Mouse (Mus musculus): ENCODE measurements around the gene Nphp4. TPM values are rescaled to one million over a fixed set of nuclear protein-coding genes. Genes with fewer than 3 reads are reported as not detected.

The Nphp4 gene
- polyA plus RNA-seq, 1 experiment from 2014 or later = 1.7 TPM

DNA sequence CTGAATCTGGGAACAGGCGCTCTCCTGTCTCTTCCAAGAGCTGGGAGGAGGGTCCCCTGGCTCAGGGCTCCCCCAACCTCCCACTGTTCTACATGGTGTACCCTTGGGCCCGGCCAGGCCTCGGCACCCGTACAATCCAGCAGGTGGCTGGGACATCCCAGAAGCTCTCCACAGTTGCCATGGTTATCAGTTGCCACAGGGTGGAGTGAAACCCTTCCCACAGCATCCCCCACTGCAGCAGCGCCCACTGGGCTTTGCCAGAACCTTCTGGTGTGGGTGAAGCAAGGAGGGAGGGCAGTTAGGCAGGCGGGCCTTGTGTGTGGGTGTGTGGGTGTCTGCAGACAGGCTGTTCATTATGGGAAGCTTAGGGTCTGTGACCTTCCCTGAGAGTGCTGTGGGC lies 8.6 kb upstream of the Nphp4 start:
- 79% methylated on average over 6 of the region's 6 CpGs for WGBS
- Histone ChIP-seq H3K27me3 (replicated peaks; ENCODE audit: control insufficient read depth, insufficient read depth, low read length) (no peaks in the 10 kb centered on the region), H3K9me3 (ENCODE audit: control insufficient read depth, low read length) (peaks cover 11% of the 10 kb centered on the region; the same call in 1 of the 2 replicates), H3K36me3 (ENCODE audit: control insufficient read depth, insufficient read depth, low read length) (no peaks in the 10 kb centered on the region), H3K9ac (ENCODE audit: low read depth, low read length) (no peak overlapping the region), H3K4me1 (ENCODE audit: control insufficient read depth, insufficient read depth, low read length) (no peaks in the 10 kb centered on the region), H3K27ac (ENCODE audit: low read length) (no peak overlapping the region), H3K4me2 (ENCODE audit: low read depth, low read length) (no peak overlapping the region), H3K4me3 (ENCODE audit: low read length) (no peak overlapping the region)
- ATAC-seq = no peak

DNA sequence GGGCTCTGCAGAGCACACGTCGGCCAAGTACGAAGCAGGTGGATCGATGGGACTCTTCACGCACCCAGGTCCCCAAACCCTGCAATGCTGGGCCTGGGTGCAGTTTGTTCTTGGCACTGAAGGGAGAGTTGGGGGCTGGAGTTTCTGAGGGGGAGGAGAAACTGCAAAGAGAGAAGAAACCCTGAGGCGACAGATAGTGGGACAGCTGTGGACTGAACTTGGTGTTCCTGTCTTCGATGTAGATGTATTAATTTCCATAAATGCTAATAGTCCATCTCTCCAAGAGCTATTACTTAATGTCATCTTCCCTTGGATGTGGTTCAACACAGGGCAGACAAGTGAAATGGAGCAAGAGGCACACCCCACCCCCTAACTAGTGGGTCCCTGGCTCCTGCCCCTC lies 565 bp upstream of the Nphp4 start:
- ATAC-seq = no peak
- Histone ChIP-seq H3K4me3 (ENCODE audit: low read length) (no peak overlapping the region), H3K36me3 (ENCODE audit: control insufficient read depth, insufficient read depth, low read length) (no peaks in the 10 kb centered on the region), H3K9me3 (ENCODE audit: control insufficient read depth, low read length) (peaks cover 11% of the 10 kb centered on the region; the same call in 1 of the 2 replicates), H3K4me1 (ENCODE audit: control insufficient read depth, insufficient read depth, low read length) (peaks cover 13% of the 10 kb centered on the region), H3K4me2 (ENCODE audit: low read depth, low read length) (no peak overlapping the region), H3K27ac (ENCODE audit: low read length) (no peak overlapping the region), H3K27me3 (replicated peaks; ENCODE audit: control insufficient read depth, insufficient read depth, low read length) (peaks cover 12% of the 10 kb centered on the region), H3K9ac (ENCODE audit: low read depth, low read length) (no peak overlapping the region)
- WGBS = 88% methylated on average over 7 of the region's 7 CpGs

DNA sequence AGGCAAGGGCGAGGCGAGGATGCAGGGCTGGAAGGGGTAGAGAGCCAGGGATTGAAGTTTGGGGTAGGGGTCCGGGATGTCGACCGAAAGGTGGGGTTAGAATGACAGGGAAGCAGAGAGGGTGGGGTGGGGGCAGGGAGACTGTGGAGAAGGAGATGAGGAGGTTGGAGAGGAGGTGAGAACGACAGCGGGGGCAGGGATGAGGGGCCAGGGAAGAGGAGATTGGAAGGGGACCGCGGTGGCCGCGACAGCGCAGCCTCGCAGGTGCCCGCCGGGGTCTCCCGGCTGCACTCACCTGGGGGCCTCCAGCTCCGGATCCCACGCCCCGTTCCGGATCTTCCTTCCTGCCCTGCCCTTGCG lies 580 bp downstream of the Nphp4 start:
- H3K27ac ChIP-seq (ENCODE audit: low read length) = no peak overlapping the region
- peak overlapping the region; percentile 80 for H3K4me3 ChIP-seq (ENCODE audit: low read length)
- H3K9ac ChIP-seq (ENCODE audit: low read depth, low read length) = peak overlapping the region; percentile 55
- peaks cover 12% of the 10 kb centered on the region for H3K27me3 ChIP-seq (replicated peaks; ENCODE audit: control insufficient read depth, insufficient read depth, low read length)
- peaks cover 13% of the 10 kb centered on the region for H3K4me1 ChIP-seq (ENCODE audit: control insufficient read depth, insufficient read depth, low read length)
- H3K36me3 ChIP-seq (ENCODE audit: control insufficient read depth, insufficient read depth, low read length) = no peaks in the 10 kb centered on the region
- 0% methylated on average over 19 of the region's 21 CpGs for WGBS
- peaks cover 7% of the 10 kb centered on the region; the same call in 1 of the 2 replicates for H3K9me3 ChIP-seq (ENCODE audit: control insufficient read depth, low read length)
- H3K4me2 ChIP-seq (ENCODE audit: low read depth, low read length) = peak overlapping the region; percentile 88
- no peak; the same call in 1 of the 2 replicates for ATAC-seq

DNA sequence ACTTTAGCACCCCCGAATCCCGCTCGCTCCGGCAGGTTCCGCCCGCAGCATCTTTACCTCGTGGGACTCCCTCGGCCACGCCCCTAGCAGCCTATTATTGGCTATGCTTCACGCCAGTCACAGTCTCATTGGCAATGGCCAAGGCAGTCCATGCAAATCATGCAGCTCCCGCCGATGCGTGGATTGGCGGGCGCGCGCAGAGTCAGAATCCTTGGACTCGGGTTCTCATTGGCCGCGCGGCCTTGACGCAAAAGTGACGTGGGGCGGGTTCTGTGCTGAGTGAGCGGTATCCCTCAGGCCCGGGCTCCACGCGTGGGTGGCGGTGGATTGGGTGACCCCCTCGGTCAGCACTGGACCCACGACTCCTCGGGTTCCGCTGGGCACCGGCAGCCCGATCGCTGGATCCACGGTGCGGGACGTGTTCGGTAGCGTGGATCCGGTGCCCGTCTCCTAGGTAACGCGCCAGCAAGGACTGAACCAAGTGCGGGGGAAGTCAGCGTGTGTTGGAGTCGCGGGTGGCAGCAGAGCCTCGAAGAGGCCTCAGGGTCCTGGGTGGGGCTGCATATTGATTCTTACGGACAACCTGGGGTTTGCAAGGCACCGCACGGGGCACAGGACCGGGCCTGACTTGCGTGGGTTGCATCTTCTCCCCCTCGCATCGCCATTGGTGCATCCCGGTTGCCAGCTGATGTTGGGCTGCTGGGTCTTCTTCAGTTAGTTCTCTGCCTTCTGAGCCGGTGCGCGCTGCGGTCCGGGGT lies 1.1 kb downstream of the Nphp4 start, which contains the start of gene Kcnab2:
Kcnab2 (minus strand) TSS at position 406 of the 758 bp plus-strand sequence.
- WGBS = under 1% methylated on average over 63 of the region's 63 CpGs
- Histone ChIP-seq H3K27ac (ENCODE audit: low read length) (peak within 1 kb of the TSS; percentile 35; the same call in 1 of the 2 replicates), H3K4me3 (ENCODE audit: low read length) (peak within 1 kb of the TSS; percentile 80), H3K36me3 (ENCODE audit: control insufficient read depth, insufficient read depth, low read length) (no peaks in the 10 kb centered on the region), H3K9ac (ENCODE audit: low read depth, low read length) (peak within 1 kb of the TSS; percentile 75), H3K9me3 (ENCODE audit: control insufficient read depth, low read length) (0 out of 2 replicates have a peak, but pooled peaks cover 3% of the 10 kb centered on the region), H3K27me3 (replicated peaks; ENCODE audit: control insufficient read depth, insufficient read depth, low read length) (peaks cover 12% of the 10 kb centered on the region), H3K4me2 (ENCODE audit: low read depth, low read length) (peak within 1 kb of the TSS; percentile 88), H3K4me1 (ENCODE audit: control insufficient read depth, insufficient read depth, low read length) (peaks cover 13% of the 10 kb centered on the region)
- peak; percentile 99 for ATAC-seq

DNA sequence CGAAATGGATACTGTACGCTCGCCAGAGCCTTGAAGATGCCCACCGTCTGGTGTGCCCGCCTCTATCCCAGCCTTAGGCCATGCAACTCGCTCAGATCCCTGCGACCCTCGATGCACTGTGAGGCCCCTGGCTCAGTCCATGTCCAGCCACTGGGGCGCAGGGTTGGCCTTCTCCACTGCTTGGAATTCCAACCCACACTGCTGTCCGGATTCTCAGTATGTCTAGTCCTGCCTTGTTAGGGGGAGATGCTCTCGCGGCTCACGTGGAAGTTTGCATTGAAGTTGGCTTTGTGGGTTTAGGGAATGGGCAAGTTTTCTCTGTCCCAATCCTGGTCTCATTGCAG lies 1.7 kb downstream of the Nphp4 start:
- peak overlapping the region; percentile 88 for H3K4me2 ChIP-seq (ENCODE audit: low read depth, low read length)
- ATAC-seq = peak; percentile 33
- under 1% methylated on average over 13 of the region's 13 CpGs for WGBS

DNA sequence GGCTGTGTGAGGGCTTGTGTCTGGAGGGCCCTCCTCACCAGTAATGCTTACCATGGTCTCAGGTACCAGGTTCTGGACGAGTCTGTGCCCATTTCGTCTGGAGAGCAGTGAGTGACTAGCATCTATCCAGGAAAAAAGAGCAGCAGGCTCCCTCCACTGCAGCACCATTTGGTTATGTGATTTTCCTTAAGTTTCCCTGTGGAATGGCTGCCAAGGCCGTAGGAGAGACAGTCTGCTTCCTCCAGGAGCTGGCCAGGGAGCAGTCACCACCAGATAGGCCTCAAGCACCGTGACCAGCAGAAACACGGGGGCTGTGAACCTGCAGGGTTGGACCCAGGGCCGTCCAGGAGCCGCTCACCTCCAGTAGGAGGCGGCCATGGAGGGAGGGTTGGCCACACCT lies 3.9 kb downstream of the Nphp4 start:
- no peak overlapping the region for H3K27ac ChIP-seq (ENCODE audit: low read length)
- 42% methylated on average over 8 of the region's 8 CpGs for WGBS
- no peak overlapping the region for H3K9ac ChIP-seq (ENCODE audit: low read depth, low read length)
- H3K4me1 ChIP-seq (ENCODE audit: control insufficient read depth, insufficient read depth, low read length) = peaks cover 13% of the 10 kb centered on the region
- H3K36me3 ChIP-seq (ENCODE audit: control insufficient read depth, insufficient read depth, low read length) = no peaks in the 10 kb centered on the region
- no peak overlapping the region for H3K4me2 ChIP-seq (ENCODE audit: low read depth, low read length)
- no peaks in the 10 kb centered on the region for H3K9me3 ChIP-seq (ENCODE audit: control insufficient read depth, low read length)
- peaks cover 12% of the 10 kb centered on the region for H3K27me3 ChIP-seq (replicated peaks; ENCODE audit: control insufficient read depth, insufficient read depth, low read length)
- ATAC-seq = no peak
- no peak overlapping the region for H3K4me3 ChIP-seq (ENCODE audit: low read length)

More for the DNA sequence above, 1.7 kb downstream of the Nphp4 start:
- peaks cover 12% of the 10 kb centered on the region for H3K27me3 ChIP-seq (replicated peaks; ENCODE audit: control insufficient read depth, insufficient read depth, low read length)
- H3K27ac ChIP-seq (ENCODE audit: low read length) = 0 out of 2 replicates have a peak overlapping the region, but pooled peaks have one; percentile 35
- peak overlapping the region; percentile 80 for H3K4me3 ChIP-seq (ENCODE audit: low read length)
- peak overlapping the region; percentile 75 for H3K9ac ChIP-seq (ENCODE audit: low read depth, low read length)
- H3K36me3 ChIP-seq (ENCODE audit: control insufficient read depth, insufficient read depth, low read length) = no peaks in the 10 kb centered on the region
- H3K9me3 ChIP-seq (ENCODE audit: control insufficient read depth, low read length) = no peaks in the 10 kb centered on the region
- peaks cover 13% of the 10 kb centered on the region for H3K4me1 ChIP-seq (ENCODE audit: control insufficient read depth, insufficient read depth, low read length)

DNA sequence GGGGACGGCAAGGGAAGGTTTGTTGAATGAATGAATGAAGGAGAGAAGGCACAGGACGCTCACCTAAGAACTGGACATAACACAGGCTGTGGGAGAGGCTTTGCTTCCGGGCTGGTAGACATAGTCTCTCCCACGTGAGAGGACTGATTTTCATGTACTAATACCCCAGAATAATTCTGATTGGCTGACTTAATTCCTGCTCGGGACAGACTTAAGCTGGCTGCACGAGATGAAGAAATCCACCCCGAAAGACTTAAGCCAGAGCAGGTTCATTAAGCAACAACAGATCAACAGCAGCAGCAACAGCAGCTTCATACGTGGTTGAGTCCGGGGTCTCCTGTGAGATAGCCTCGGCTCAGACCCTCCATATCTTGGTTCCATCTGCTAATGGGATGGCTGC lies 11.5 kb downstream of the Nphp4 start:
- ATAC-seq = no peak

DNA sequence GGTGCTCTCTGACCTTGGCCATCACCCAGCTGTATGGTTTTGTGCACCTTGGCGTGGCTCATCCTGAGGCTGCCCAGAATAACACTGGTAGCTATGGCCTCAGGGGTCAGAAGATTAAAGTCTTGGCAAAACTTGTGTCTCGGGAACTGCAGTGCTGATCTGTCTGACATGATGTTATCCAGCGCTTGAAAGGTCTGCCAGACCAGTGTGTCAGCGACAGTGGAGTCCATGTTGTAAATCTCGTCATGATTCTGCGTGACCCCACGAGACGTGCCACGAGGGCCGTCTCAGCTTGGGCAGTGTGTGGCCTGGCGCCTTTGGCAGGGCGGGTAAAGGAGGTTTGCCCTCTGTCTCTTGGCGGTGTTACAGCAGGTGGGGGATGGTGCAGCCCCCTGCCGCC lies 13.8 kb downstream of the Nphp4 start:
- H3K9ac ChIP-seq (ENCODE audit: low read depth, low read length) = no peak overlapping the region
- no peak overlapping the region for H3K4me2 ChIP-seq (ENCODE audit: low read depth, low read length)
- no peaks in the 10 kb centered on the region for H3K36me3 ChIP-seq (ENCODE audit: control insufficient read depth, insufficient read depth, low read length)
- ATAC-seq = no peak
- H3K4me1 ChIP-seq (ENCODE audit: control insufficient read depth, insufficient read depth, low read length) = no peaks in the 10 kb centered on the region
- WGBS = 75% methylated on average over 14 of the region's 14 CpGs
- H3K27ac ChIP-seq (ENCODE audit: low read length) = no peak overlapping the region
- no peaks in the 10 kb centered on the region for H3K27me3 ChIP-seq (replicated peaks; ENCODE audit: control insufficient read depth, insufficient read depth, low read length)
- no peaks in the 10 kb centered on the region for H3K9me3 ChIP-seq (ENCODE audit: control insufficient read depth, low read length)
- no peak overlapping the region for H3K4me3 ChIP-seq (ENCODE audit: low read length)

More for the DNA sequence above, 11.5 kb downstream of the Nphp4 start:
- Histone ChIP-seq H3K9ac (ENCODE audit: low read depth, low read length) (no peak overlapping the region), H3K36me3 (ENCODE audit: control insufficient read depth, insufficient read depth, low read length) (no peaks in the 10 kb centered on the region), H3K27ac (ENCODE audit: low read length) (no peak overlapping the region), H3K4me3 (ENCODE audit: low read length) (no peak overlapping the region), H3K9me3 (ENCODE audit: control insufficient read depth, low read length) (no peaks in the 10 kb centered on the region), H3K27me3 (replicated peaks; ENCODE audit: control insufficient read depth, insufficient read depth, low read length) (no peaks in the 10 kb centered on the region), H3K4me2 (ENCODE audit: low read depth, low read length) (no peak overlapping the region), H3K4me1 (ENCODE audit: control insufficient read depth, insufficient read depth, low read length) (no peaks in the 10 kb centered on the region)
- WGBS = 84% methylated on average over 10 of the region's 10 CpGs

DNA sequence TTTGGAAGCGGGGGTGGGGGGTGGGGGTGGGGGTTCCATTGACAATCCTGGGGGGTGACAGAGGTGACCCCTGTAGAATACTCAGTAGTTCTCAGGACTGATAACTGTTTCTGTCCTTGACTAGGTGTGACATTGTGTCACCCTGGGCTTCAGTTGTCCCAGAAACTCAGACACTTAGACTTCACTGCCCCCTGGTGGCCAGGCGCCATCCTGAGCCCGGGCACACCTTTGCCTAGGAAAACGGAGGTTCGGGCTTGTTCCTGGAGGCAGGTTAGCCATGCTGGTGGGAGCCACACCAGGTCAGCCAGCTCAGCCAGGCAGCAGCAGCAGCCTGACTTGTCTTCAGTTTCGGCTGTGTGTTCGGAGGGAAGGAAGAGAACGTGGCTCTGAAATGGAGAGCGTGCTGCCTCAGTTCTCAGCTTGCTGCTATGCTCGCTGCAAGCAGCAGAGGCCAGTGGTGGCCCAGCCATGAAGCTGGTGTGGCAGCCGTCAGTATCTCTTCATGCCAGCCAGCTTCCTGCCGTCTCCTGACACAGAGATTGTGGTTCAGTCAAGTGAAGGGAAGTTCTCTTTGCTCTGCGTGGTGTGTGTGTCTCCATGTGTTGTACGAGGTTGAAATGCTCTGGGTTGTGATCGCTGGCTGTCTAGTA lies 14.9 kb downstream of the Nphp4 start:
- no peak overlapping the region for H3K4me3 ChIP-seq (ENCODE audit: low read length)
- no peaks in the 10 kb centered on the region; the same call in 1 of the 2 replicates for H3K9me3 ChIP-seq (ENCODE audit: control insufficient read depth, low read length)
- 58% methylated on average over 15 of the region's 15 CpGs for WGBS
- H3K27ac ChIP-seq (ENCODE audit: low read length) = no peak overlapping the region
- H3K4me1 ChIP-seq (ENCODE audit: control insufficient read depth, insufficient read depth, low read length) = no peaks in the 10 kb centered on the region
- no peak overlapping the region for H3K4me2 ChIP-seq (ENCODE audit: low read depth, low read length)
- no peaks in the 10 kb centered on the region for H3K27me3 ChIP-seq (replicated peaks; ENCODE audit: control insufficient read depth, insufficient read depth, low read length)
- no peaks in the 10 kb centered on the region for H3K36me3 ChIP-seq (ENCODE audit: control insufficient read depth, insufficient read depth, low read length)
- no peak for ATAC-seq
- H3K9ac ChIP-seq (ENCODE audit: low read depth, low read length) = no peak overlapping the region
